Mouse (Mus musculus): ENCODE measurements around the gene Lmntd2. TPM values are rescaled to one million over a fixed set of nuclear protein-coding genes. Genes with fewer than 3 reads are reported as not detected.
"Not testable (repeated sequence)": the region's sequence is repeated elsewhere in the genome, so short reads cannot be mapped to it uniquely, and the experiment has no call there.

Lmntd2 gene
- 5.7 and 6.0 TPM in 2 replicates for polyA plus RNA-seq (2012; rRNA removed)

GRCm38 (mm10) chr7:141213605-141214235 lies at the start of gene Lmntd2:
Lmntd2 (minus strand) TSS chr7:141214080.
- H3K4me1 ChIP-seq (ENCODE audit: control insufficient read depth, insufficient read depth, low read length), result no peaks in the 10 kb centered on the region; the same call in 1 of the 2 replicates
- TF ChIP-seq CTCF (conservative IDR thresholded peaks at IDR 0.05; ENCODE audit: insufficient read depth, insufficient read length, low read depth, low read length) (no peak), POLR2A (IDR thresholded peaks at IDR 0.05; ENCODE audit: low read depth, low read length) (no peak)
- H3K27me3 ChIP-seq (replicated peaks; ENCODE audit: control insufficient read depth, insufficient read depth, low read length), result no peaks in the 10 kb centered on the region
- no peak within 1 kb of the TSS; the same call in 1 of the 2 replicates for H3K27ac ChIP-seq (ENCODE audit: insufficient read depth, low read depth, low read length)
- H3K36me3 ChIP-seq (ENCODE audit: control insufficient read depth, insufficient read depth, low read length), result no peaks in the 10 kb centered on the region
- WGBS, result 93% methylated on average over 11 of the region's 11 CpGs
- H3K4me3 ChIP-seq (ENCODE audit: insufficient read depth, low read depth, low read length), result peak within 1 kb of the TSS; percentile 45; the same call in 1 of the 2 replicates
- no peak for DNase-seq

- Histone ChIP-seq H3K36me3 (ENCODE audit: control insufficient read depth, insufficient read depth, low read length) (peaks cover 6% of the 10 kb centered on the region; the same call in 1 of the 2 replicates), H3K27me3 (replicated peaks; ENCODE audit: control insufficient read depth, insufficient read depth, low read length) (no peaks in the 10 kb centered on the region), H3K4me1 (ENCODE audit: control insufficient read depth, insufficient read depth, low read length) (peaks cover 3% of the 10 kb centered on the region; the same call in 1 of the 2 replicates), H3K4me3 (ENCODE audit: insufficient read depth, low read depth, low read length) (no peak overlapping the region), H3K27ac (ENCODE audit: insufficient read depth, low read depth, low read length) (no peak overlapping the region)
- DNase-seq, result no peak
- no peak for TF ChIP-seq POLR2A (IDR thresholded peaks at IDR 0.05; ENCODE audit: low read depth, low read length)
- no peak for TF ChIP-seq CTCF (conservative IDR thresholded peaks at IDR 0.05; ENCODE audit: insufficient read depth, insufficient read length, low read depth, low read length)
- WGBS, result 84% methylated on average over 13 of the region's 13 CpGs
Observed at GRCm38 (mm10) chr7:141263640-141264039, 49.8 kb upstream of the Lmntd2 start.

- peaks cover 9% of the 10 kb centered on the region for H3K36me3 ChIP-seq (ENCODE audit: control insufficient read depth, insufficient read depth, low read length)
- TF ChIP-seq CTCF (conservative IDR thresholded peaks at IDR 0.05; ENCODE audit: insufficient read depth, insufficient read length, low read depth, low read length) (no peak), POLR2A (IDR thresholded peaks at IDR 0.05; ENCODE audit: low read depth, low read length) (no peak)
- peak; percentile 23 for DNase-seq
- no peaks in the 10 kb centered on the region for H3K27me3 ChIP-seq (replicated peaks; ENCODE audit: control insufficient read depth, insufficient read depth, low read length)
- H3K4me1 ChIP-seq (ENCODE audit: control insufficient read depth, insufficient read depth, low read length), result peaks cover 1% of the 10 kb centered on the region; the same call in 1 of the 2 replicates
- no peak overlapping the region for H3K4me3 ChIP-seq (ENCODE audit: insufficient read depth, low read depth, low read length)
- H3K27ac ChIP-seq (ENCODE audit: insufficient read depth, low read depth, low read length), result no peak overlapping the region
- WGBS, result 63% methylated on average over 3 of the region's 3 CpGs
Observed at GRCm38 (mm10) chr7:141261480-141261879, 47.6 kb upstream of the Lmntd2 start.

GRCm38 (mm10) chr7:141256159-141256558 lies 42.3 kb upstream of the Lmntd2 start:
- TF ChIP-seq POLR2A (IDR thresholded peaks at IDR 0.05; ENCODE audit: low read depth, low read length), result no peak
- TF ChIP-seq CTCF (conservative IDR thresholded peaks at IDR 0.05; ENCODE audit: insufficient read depth, insufficient read length, low read depth, low read length), result no peak
- H3K4me3 ChIP-seq (ENCODE audit: insufficient read depth, low read depth, low read length), result no peak overlapping the region
- 89% methylated on average over 10 of the region's 10 CpGs for WGBS
- no peaks in the 10 kb centered on the region for H3K4me1 ChIP-seq (ENCODE audit: control insufficient read depth, insufficient read depth, low read length)
- H3K36me3 ChIP-seq (ENCODE audit: control insufficient read depth, insufficient read depth, low read length), result peaks cover 8% of the 10 kb centered on the region
- H3K27me3 ChIP-seq (replicated peaks; ENCODE audit: control insufficient read depth, insufficient read depth, low read length), result no peaks in the 10 kb centered on the region
- no peak for DNase-seq
- H3K27ac ChIP-seq (ENCODE audit: insufficient read depth, low read depth, low read length), result no peak overlapping the region

GRCm38 (mm10) chr7:141250486-141250885 lies 36.6 kb upstream of the Lmntd2 start:
- DNase-seq; H3K4me1 ChIP-seq (ENCODE audit: control insufficient read depth, insufficient read depth, low read length); H3K36me3 ChIP-seq (ENCODE audit: control insufficient read depth, insufficient read depth, low read length); H3K4me3 ChIP-seq (ENCODE audit: insufficient read depth, low read depth, low read length); H3K27me3 ChIP-seq (replicated peaks; ENCODE audit: control insufficient read depth, insufficient read depth, low read length); H3K27ac ChIP-seq (ENCODE audit: insufficient read depth, low read depth, low read length): not testable (repeated sequence)
- 77% methylated on average over 4 of the region's 4 CpGs for WGBS

GRCm38 (mm10) chr7:141231551-141231950 lies 17.7 kb upstream of the Lmntd2 start:
- H3K4me1 ChIP-seq (ENCODE audit: control insufficient read depth, insufficient read depth, low read length), result peaks cover 11% of the 10 kb centered on the region; the same call in 1 of the 2 replicates
- no peak overlapping the region for H3K27ac ChIP-seq (ENCODE audit: insufficient read depth, low read depth, low read length)
- peaks cover 1% of the 10 kb centered on the region for H3K36me3 ChIP-seq (ENCODE audit: control insufficient read depth, insufficient read depth, low read length)
- no peak overlapping the region for H3K4me3 ChIP-seq (ENCODE audit: insufficient read depth, low read depth, low read length)
- no peak for DNase-seq
- no peak for TF ChIP-seq POLR2A (IDR thresholded peaks at IDR 0.05; ENCODE audit: low read depth, low read length)
- TF ChIP-seq CTCF (conservative IDR thresholded peaks at IDR 0.05; ENCODE audit: insufficient read depth, insufficient read length, low read depth, low read length), result no peak
- 92% methylated on average over 10 of the region's 10 CpGs for WGBS
- H3K27me3 ChIP-seq (replicated peaks; ENCODE audit: control insufficient read depth, insufficient read depth, low read length), result no peaks in the 10 kb centered on the region

- no peak overlapping the region for H3K27ac ChIP-seq (ENCODE audit: insufficient read depth, low read depth, low read length)
- peaks cover 1% of the 10 kb centered on the region for H3K36me3 ChIP-seq (ENCODE audit: control insufficient read depth, insufficient read depth, low read length)
- 52% methylated on average over 3 of the region's 3 CpGs for WGBS
- TF ChIP-seq POLR2A (IDR thresholded peaks at IDR 0.05; ENCODE audit: low read depth, low read length) (no peak), CTCF (conservative IDR thresholded peaks at IDR 0.05; ENCODE audit: insufficient read depth, insufficient read length, low read depth, low read length) (no peak)
- no peak for DNase-seq
- H3K4me3 ChIP-seq (ENCODE audit: insufficient read depth, low read depth, low read length), result no peak overlapping the region
- H3K27me3 ChIP-seq (replicated peaks; ENCODE audit: control insufficient read depth, insufficient read depth, low read length), result no peaks in the 10 kb centered on the region
- peaks cover 11% of the 10 kb centered on the region; the same call in 1 of the 2 replicates for H3K4me1 ChIP-seq (ENCODE audit: control insufficient read depth, insufficient read depth, low read length)
Observed at GRCm38 (mm10) chr7:141231111-141231510, 17.2 kb upstream of the Lmntd2 start.

All from kidney, adult 2 months (tissue).